Mouse (Mus musculus): ENCODE measurements around the gene Ube2r2. TPM values are rescaled to one million over a fixed set of nuclear protein-coding genes. Genes with fewer than 3 reads are reported as not detected.

Ube2r2 gene
- polyA plus RNA-seq, 1 experiment: 130 TPM

- Histone ChIP-seq H3K4me1 (ENCODE audit: control insufficient read depth, insufficient read depth, low read length) (peaks cover 2% of the 10 kb centered on the region), H3K27ac (ENCODE audit: insufficient read depth, low read length) (peak overlapping the region; percentile 46), H3K9ac (ENCODE audit: low read depth, poor library complexity, severe bottlenecking) (no peak overlapping the region), H3K36me3 (ENCODE audit: control insufficient read depth, insufficient read depth, low read length, poor library complexity, severe bottlenecking) (peaks cover 51% of the 10 kb centered on the region), H3K9me3 (replicated peaks; ENCODE audit: control insufficient read depth, insufficient read depth, low read length, poor library complexity, severe bottlenecking) (no peaks in the 10 kb centered on the region), H3K4me3 (ENCODE audit: low read depth, low read length) (no peak overlapping the region), H3K27me3 (ENCODE audit: control insufficient read depth, insufficient read depth, low read length, poor library complexity, severe bottlenecking) (no peaks in the 10 kb centered on the region)
- no peak for TF ChIP-seq POLR2A (IDR thresholded peaks at IDR 0.05; ENCODE audit: insufficient read depth, low read length)
- TF ChIP-seq CTCF (IDR thresholded peaks at IDR 0.05; ENCODE audit: low read depth, low read length): no peak
- no peak for TF ChIP-seq EP300 (IDR thresholded peaks at IDR 0.05; ENCODE audit: insufficient read depth, low read depth, low read length)
These were observed 20.5 kb upstream of the Ube2r2 start for GRCm38 (mm10) chr4:41115074-41115473.

DNA sequence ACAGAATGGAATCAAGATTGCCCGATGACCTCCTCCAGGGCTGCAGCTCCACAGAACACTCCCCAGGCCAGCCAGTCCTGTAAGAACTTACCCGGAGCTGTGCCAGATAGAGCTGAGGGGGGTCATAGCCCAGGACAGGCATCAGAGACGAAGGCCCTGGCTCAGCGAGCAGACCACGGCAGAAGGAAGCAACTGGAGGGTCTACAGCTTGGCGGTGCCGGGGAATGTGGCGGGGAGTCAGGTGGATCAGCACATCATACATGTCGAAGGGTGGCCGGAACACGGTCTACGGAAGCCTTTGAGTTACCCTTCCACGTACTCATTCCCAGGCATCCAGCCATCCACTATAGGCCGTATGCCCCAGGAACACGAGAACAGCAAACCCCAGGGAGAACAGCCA, 19.8 kb upstream of the Ube2r2 start:
- H3K27me3 ChIP-seq (ENCODE audit: control insufficient read depth, insufficient read depth, low read length, poor library complexity, severe bottlenecking): no peaks in the 10 kb centered on the region
- no peak overlapping the region for H3K27ac ChIP-seq (ENCODE audit: insufficient read depth, low read length)
- no peak overlapping the region for H3K4me3 ChIP-seq (ENCODE audit: low read depth, low read length)
- H3K4me1 ChIP-seq (ENCODE audit: control insufficient read depth, insufficient read depth, low read length): peaks cover 2% of the 10 kb centered on the region
- TF ChIP-seq POLR2A (IDR thresholded peaks at IDR 0.05; ENCODE audit: insufficient read depth, low read length) (no peak), EP300 (IDR thresholded peaks at IDR 0.05; ENCODE audit: insufficient read depth, low read depth, low read length) (no peak), CTCF (IDR thresholded peaks at IDR 0.05; ENCODE audit: low read depth, low read length) (no peak)
- no peaks in the 10 kb centered on the region for H3K9me3 ChIP-seq (replicated peaks; ENCODE audit: control insufficient read depth, insufficient read depth, low read length, poor library complexity, severe bottlenecking)
- H3K9ac ChIP-seq (ENCODE audit: low read depth, poor library complexity, severe bottlenecking): no peak overlapping the region
- H3K36me3 ChIP-seq (ENCODE audit: control insufficient read depth, insufficient read depth, low read length, poor library complexity, severe bottlenecking): peaks cover 58% of the 10 kb centered on the region

DNA sequence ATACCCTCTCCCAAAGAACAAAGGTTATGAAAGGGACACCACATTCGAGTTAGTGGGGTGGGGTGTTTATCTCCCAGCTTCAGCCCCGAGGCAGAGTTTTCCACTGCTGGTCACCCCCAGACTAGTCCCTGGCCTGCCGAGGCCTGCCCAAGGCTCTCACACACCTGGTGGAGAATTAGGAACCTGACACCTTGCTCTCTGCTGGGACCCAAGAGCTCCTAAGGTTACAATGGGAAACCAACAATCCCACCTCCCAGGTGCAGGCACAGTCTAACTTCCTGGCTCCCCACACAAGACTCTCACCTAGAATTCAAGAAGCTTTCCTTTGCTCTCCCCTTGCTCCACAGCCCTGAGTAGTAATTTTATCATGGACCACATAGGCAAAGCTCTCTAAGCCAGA, 18.7 kb upstream of the Ube2r2 start:
- TF ChIP-seq POLR2A (IDR thresholded peaks at IDR 0.05; ENCODE audit: insufficient read depth, low read length): no peak
- TF ChIP-seq EP300 (IDR thresholded peaks at IDR 0.05; ENCODE audit: insufficient read depth, low read depth, low read length): no peak
- no peak for TF ChIP-seq CTCF (IDR thresholded peaks at IDR 0.05; ENCODE audit: low read depth, low read length)
- H3K4me3 ChIP-seq (ENCODE audit: low read depth, low read length): no peak overlapping the region
- no peak overlapping the region for H3K9ac ChIP-seq (ENCODE audit: low read depth, poor library complexity, severe bottlenecking)
- no peak overlapping the region for H3K27ac ChIP-seq (ENCODE audit: insufficient read depth, low read length)
- H3K4me1 ChIP-seq (ENCODE audit: control insufficient read depth, insufficient read depth, low read length): peaks cover 2% of the 10 kb centered on the region
- peaks cover 68% of the 10 kb centered on the region for H3K36me3 ChIP-seq (ENCODE audit: control insufficient read depth, insufficient read depth, low read length, poor library complexity, severe bottlenecking)
- H3K27me3 ChIP-seq (ENCODE audit: control insufficient read depth, insufficient read depth, low read length, poor library complexity, severe bottlenecking): no peaks in the 10 kb centered on the region
- H3K9me3 ChIP-seq (replicated peaks; ENCODE audit: control insufficient read depth, insufficient read depth, low read length, poor library complexity, severe bottlenecking): no peaks in the 10 kb centered on the region

DNA sequence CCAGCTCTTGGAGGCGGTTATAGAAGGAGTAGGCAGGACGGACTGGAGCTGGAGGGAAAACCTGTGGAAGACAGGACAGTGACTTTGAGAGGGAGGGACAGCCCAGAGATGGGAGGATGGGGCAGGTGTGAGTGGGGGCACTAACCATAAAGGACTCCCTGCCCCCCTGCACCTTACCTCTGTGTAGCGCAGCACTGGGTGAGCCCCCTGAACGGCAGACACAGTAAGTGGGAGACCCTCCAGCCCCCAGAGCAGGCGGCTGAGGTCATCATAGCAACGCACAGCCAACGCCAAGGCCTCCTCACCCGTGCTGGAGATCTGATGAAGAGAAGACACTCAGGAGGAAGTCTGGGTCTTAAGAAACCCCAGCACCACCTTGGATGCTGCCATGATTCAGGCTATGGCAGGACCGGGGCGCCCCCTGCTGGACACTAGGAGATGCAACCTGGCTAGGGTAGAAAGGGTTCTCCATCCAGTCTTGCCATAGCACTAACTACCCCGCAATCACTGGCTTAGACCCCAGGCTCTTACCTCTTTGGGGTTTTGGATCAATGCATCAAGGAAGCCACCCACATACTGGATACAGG, 16.7 kb upstream of the Ube2r2 start:
- Histone ChIP-seq H3K36me3 (ENCODE audit: control insufficient read depth, insufficient read depth, low read length, poor library complexity, severe bottlenecking) (peaks cover 81% of the 10 kb centered on the region), H3K4me1 (ENCODE audit: control insufficient read depth, insufficient read depth, low read length) (peaks cover 3% of the 10 kb centered on the region), H3K9me3 (replicated peaks; ENCODE audit: control insufficient read depth, insufficient read depth, low read length, poor library complexity, severe bottlenecking) (no peaks in the 10 kb centered on the region), H3K9ac (ENCODE audit: low read depth, poor library complexity, severe bottlenecking) (no peak overlapping the region), H3K27me3 (ENCODE audit: control insufficient read depth, insufficient read depth, low read length, poor library complexity, severe bottlenecking) (no peaks in the 10 kb centered on the region), H3K27ac (ENCODE audit: insufficient read depth, low read length) (no peak overlapping the region), H3K4me3 (ENCODE audit: low read depth, low read length) (no peak overlapping the region)
- 0 out of 2 replicates have a peak, but pooled peaks have one; percentile 17 for TF ChIP-seq EP300 (IDR thresholded peaks at IDR 0.05; ENCODE audit: insufficient read depth, low read depth, low read length)
- peak; percentile 85 for TF ChIP-seq CTCF (IDR thresholded peaks at IDR 0.05; ENCODE audit: low read depth, low read length)
- no peak for TF ChIP-seq POLR2A (IDR thresholded peaks at IDR 0.05; ENCODE audit: insufficient read depth, low read length)

DNA sequence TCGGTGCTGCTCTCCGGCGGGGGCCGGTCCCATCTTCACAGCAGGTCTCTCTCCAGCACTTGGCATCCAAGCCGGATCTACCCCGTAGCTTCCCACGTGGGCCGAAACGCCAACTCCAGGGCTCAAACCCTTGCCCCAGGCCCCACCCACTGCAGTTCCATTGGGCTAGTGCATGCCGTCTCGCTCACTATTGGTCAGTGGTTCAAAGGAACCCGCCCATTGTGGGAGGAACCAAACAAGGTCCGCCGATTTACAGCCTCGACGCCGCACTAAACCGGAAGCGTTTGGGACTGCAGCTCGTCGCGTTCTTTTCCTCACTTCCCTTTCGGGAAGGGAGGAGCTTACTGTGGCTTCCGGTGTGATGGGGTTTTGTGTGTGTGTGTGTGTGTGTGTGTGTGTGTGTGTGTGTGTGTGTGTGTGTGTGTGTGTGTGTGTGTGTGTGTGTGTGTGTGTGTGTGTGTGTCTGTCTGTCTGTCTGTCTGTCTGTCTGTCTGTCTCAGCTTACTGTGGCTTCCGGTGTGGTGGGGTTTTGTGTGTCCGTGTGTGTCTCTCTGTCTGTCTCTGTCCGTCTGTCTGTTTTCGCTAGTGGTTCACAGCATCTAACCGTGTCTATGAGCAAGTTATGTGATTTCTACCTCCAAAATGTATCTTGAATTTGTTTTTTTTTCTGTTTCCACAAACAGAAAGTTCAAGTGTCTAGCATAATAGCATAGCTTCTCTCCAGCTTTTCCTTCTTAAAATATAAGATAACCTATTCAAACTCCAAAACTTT, 11.2 kb upstream of the Ube2r2 start, which contains the start of gene Nol6:
TSS of gene Nol6 (minus strand) at position 276 of the 772 bp plus-strand sequence.
- Histone ChIP-seq H3K36me3 (ENCODE audit: control insufficient read depth, insufficient read depth, low read length, poor library complexity, severe bottlenecking) (peaks cover 37% of the 10 kb centered on the region), H3K4me3 (ENCODE audit: low read depth, low read length) (peak within 1 kb of the TSS; percentile 91), H3K27ac (ENCODE audit: insufficient read depth, low read length) (no peak within 1 kb of the TSS), H3K4me1 (ENCODE audit: control insufficient read depth, insufficient read depth, low read length) (peaks cover 1% of the 10 kb centered on the region), H3K9me3 (replicated peaks; ENCODE audit: control insufficient read depth, insufficient read depth, low read length, poor library complexity, severe bottlenecking) (no peaks in the 10 kb centered on the region), H3K27me3 (ENCODE audit: control insufficient read depth, insufficient read depth, low read length, poor library complexity, severe bottlenecking) (no peaks in the 10 kb centered on the region), H3K9ac (ENCODE audit: low read depth, poor library complexity, severe bottlenecking) (peak within 1 kb of the TSS; percentile 55)
- TF ChIP-seq EP300 (IDR thresholded peaks at IDR 0.05; ENCODE audit: insufficient read depth, low read depth, low read length) (no peak), CTCF (IDR thresholded peaks at IDR 0.05; ENCODE audit: low read depth, low read length) (no peak), POLR2A (IDR thresholded peaks at IDR 0.05; ENCODE audit: insufficient read depth, low read length) (no peak)

DNA sequence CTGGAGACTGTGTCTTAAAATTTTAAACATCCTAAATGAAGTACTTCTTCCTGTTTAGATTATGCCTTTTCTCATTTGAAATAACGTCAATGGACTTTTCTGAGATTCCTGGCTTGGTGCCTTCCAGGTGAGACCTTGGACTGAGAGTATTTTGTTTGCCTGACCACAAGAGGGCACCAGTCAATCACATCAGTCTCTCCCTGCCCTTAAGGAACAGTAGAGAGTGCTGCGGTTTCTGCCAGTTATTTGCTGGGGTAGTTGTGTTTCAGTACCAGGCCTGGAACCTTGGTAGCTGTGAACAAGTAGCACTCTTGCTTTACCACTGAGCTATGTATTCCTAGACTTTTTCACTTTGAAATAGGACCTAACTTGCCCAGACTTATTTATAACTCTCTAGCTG, 6.1 kb upstream of the Ube2r2 start:
- Histone ChIP-seq H3K9ac (ENCODE audit: low read depth, poor library complexity, severe bottlenecking) (no peak overlapping the region), H3K4me1 (ENCODE audit: control insufficient read depth, insufficient read depth, low read length) (no peaks in the 10 kb centered on the region), H3K4me3 (ENCODE audit: low read depth, low read length) (no peak overlapping the region), H3K9me3 (replicated peaks; ENCODE audit: control insufficient read depth, insufficient read depth, low read length, poor library complexity, severe bottlenecking) (no peaks in the 10 kb centered on the region), H3K36me3 (ENCODE audit: control insufficient read depth, insufficient read depth, low read length, poor library complexity, severe bottlenecking) (no peaks in the 10 kb centered on the region), H3K27me3 (ENCODE audit: control insufficient read depth, insufficient read depth, low read length, poor library complexity, severe bottlenecking) (no peaks in the 10 kb centered on the region), H3K27ac (ENCODE audit: insufficient read depth, low read length) (no peak overlapping the region)
- TF ChIP-seq EP300 (IDR thresholded peaks at IDR 0.05; ENCODE audit: insufficient read depth, low read depth, low read length): no peak
- no peak for TF ChIP-seq POLR2A (IDR thresholded peaks at IDR 0.05; ENCODE audit: insufficient read depth, low read length)
- TF ChIP-seq CTCF (IDR thresholded peaks at IDR 0.05; ENCODE audit: low read depth, low read length): peak; percentile 57
